Mouse (Mus musculus) right cerebral cortex, postnatal 10 days (tissue): ENCODE results near the gene Zfyve28.

ENCODE experiments used
- DNase-seq, 2 experiments: peaks; one replicate each; pipeline ENCODE4 v3.0.0; 2021; ENCODE audit warnings: low spot score in 2 of 2

The Zfyve28 gene

GRCm38 (mm10) chr5:34210279-34210678 is 78.0 kb downstream of the Zfyve28 start:
- peak; percentile 71 to 77 for DNase-seq

GRCm38 (mm10) chr5:34207503-34207902 is 80.7 kb downstream of the Zfyve28 start:
- no peak for DNase-seq

GRCm38 (mm10) chr5:34205788-34206187 is 82.5 kb downstream of the Zfyve28 start:
- DNase-seq, result no peak

- DNase-seq, result no peak
Observed at GRCm38 (mm10) chr5:34204911-34205310, 83.3 kb downstream of the Zfyve28 start.

GRCm38 (mm10) chr5:34202006-34202405 is 86.2 kb downstream of the Zfyve28 start:
- DNase-seq, result no peak

GRCm38 (mm10) chr5:34201396-34201795 is 86.9 kb downstream of the Zfyve28 start:
- DNase-seq, result no peak

GRCm38 (mm10) chr5:34198615-34199014 is 89.6 kb downstream of the Zfyve28 start:
- DNase-seq, result no peak

GRCm38 (mm10) chr5:34197243-34197642 is 91.0 kb downstream of the Zfyve28 start:
- peak; percentile 78 to 87 for DNase-seq

- DNase-seq, result no peak
Observed at GRCm38 (mm10) chr5:34196423-34196822, 91.8 kb downstream of the Zfyve28 start.

GRCm38 (mm10) chr5:34195786-34196185 is 92.5 kb downstream of the Zfyve28 start:
- DNase-seq, result no peak

GRCm38 (mm10) chr5:34194975-34195662 is 93.1 kb downstream of the Zfyve28 start:
- no peak for DNase-seq

GRCm38 (mm10) chr5:34194426-34194825 is 93.8 kb downstream of the Zfyve28 start:
- no peak for DNase-seq

- DNase-seq, result no peak
Observed at GRCm38 (mm10) chr5:34191843-34192242, 96.4 kb downstream of the Zfyve28 start.

- no peak for DNase-seq
Observed at GRCm38 (mm10) chr5:34191021-34191420, 97.2 kb downstream of the Zfyve28 start.

GRCm38 (mm10) chr5:34189521-34189920 is 98.7 kb downstream of the Zfyve28 start:
- no peak for DNase-seq

GRCm38 (mm10) chr5:34188856-34189255 is 99.4 kb downstream of the Zfyve28 start:
- DNase-seq, result no peak

GRCm38 (mm10) chr5:34187601-34188316 is 100.5 kb downstream of the Zfyve28 start, which contains the start of gene Mxd4:
Mxd4 (minus strand) TSS chr5:34187720.
- DNase-seq, result peak; percentile 100

GRCm38 (mm10) chr5:34186961-34187391 is 101.3 kb downstream of the Zfyve28 start:
- DNase-seq, result peak in 1 of 2 experiments; percentile 64

GRCm38 (mm10) chr5:34186391-34186790 is 101.9 kb downstream of the Zfyve28 start:
- DNase-seq, result peak; percentile 23 to 37

GRCm38 (mm10) chr5:34185791-34186190 is 102.5 kb downstream of the Zfyve28 start:
- DNase-seq, result peak; percentile 20 to 21

GRCm38 (mm10) chr5:34185051-34185580 is 103.1 kb downstream of the Zfyve28 start:
- DNase-seq, result peak; percentile 16 to 26

- peak; percentile 20 to 24 for DNase-seq
Observed at GRCm38 (mm10) chr5:34183976-34184375, 104.3 kb downstream of the Zfyve28 start.
